Mouse (Mus musculus) intestine, postnatal 0 days (tissue): ENCODE results near the gene Ppt2. TPM values are rescaled to one million over a fixed set of nuclear protein-coding genes. Genes with fewer than 3 reads are reported as not detected.

Experiments
- ATAC-seq: fragments of 200-750 bp; cut with Nextera tagmentation; 2 replicates; pipeline ENCODE4 v1.8.0; 2017; ENCODE audit warnings: mild to moderate bottlenecking, moderate TSS enrichment, moderate library complexity
- H3K27ac ChIP-seq: fragments of 300-500 bp; sonication (generic); 2 replicates; pipeline ENCODE4 v1.5.1; 2014; ENCODE audit warnings: mild to moderate bottlenecking, low read depth, low read length, moderate library complexity
- H3K27me3 ChIP-seq: fragments of 300-500 bp; sonication (generic); replicated peaks from 2 replicates; pipeline ENCODE4 v1.6.1; 2014; ENCODE audit warnings: low read length, mixed read lengths; ENCODE audit not compliant: control insufficient read depth, insufficient read depth
- H3K36me3 ChIP-seq: fragments of 300-500 bp; sonication (generic); 2 replicates; pipeline ENCODE4 v1.6.1; 2014; ENCODE audit warnings: mild to moderate bottlenecking, moderate library complexity; ENCODE audit not compliant: control insufficient read depth, insufficient read depth
- H3K4me1 ChIP-seq: fragments of 300-500 bp; sonication (generic); replicated peaks from 2 replicates; pipeline ENCODE4 v1.6.1; 2014; ENCODE audit warnings: antibody characterized with exemption, low read length, mixed read lengths; ENCODE audit not compliant: control insufficient read depth, insufficient read depth
- H3K4me2 ChIP-seq: fragments of 300-500 bp; sonication (generic); replicated peaks from 2 replicates; pipeline ENCODE4 v1.6.1; 2014; ENCODE audit warnings: low read depth, mild to moderate bottlenecking, moderate library complexity
- H3K4me3 ChIP-seq: fragments of 300-500 bp; sonication (generic); 2 replicates; pipeline ENCODE4 v1.5.1; 2014; ENCODE audit warnings: low read depth, low read length
- H3K9ac ChIP-seq: fragments of 300-500 bp; sonication (generic); 2 replicates; pipeline ENCODE4 v1.6.1; 2014; ENCODE audit warnings: mild to moderate bottlenecking, low read depth, low read length
- H3K9me3 ChIP-seq: fragments of 300-500 bp; sonication (generic); 2 replicates; pipeline ENCODE4 v1.6.1; 2016; ENCODE audit warnings: mixed run types; ENCODE audit not compliant: control insufficient read depth
- CTCF ChIP-seq: sonication (generic); IDR thresholded peaks from 2 replicates; pipeline ENCODE4 v1.5.1; 2016; ENCODE audit warnings: low read depth, mild to moderate bottlenecking, control low read depth, antibody characterized with exemption, moderate library complexity
- WGBS: fragments of 180-500 bp; shearing (Covaris S2); extraction: QIAGEN DNeasy Blood & Tissue Kit; methylation state at CpG from one replicate; pipeline ENCODE4 v1.1.7; 2014; 5-methylcytosine and 5-hydroxymethylcytosine counted together
- polyA plus RNA-seq: library from polyadenylated mRNA; unstranded; fragments of >200 nt; fragmentation: Nextera tagmentation; extraction: Ambion mirVana; gene quantifications from 2 replicates; pipeline ENCODE4 v1.2.1, GENCODE M21; 2015

Gene Ppt2
- polyA plus RNA-seq, 1 experiment from 2014 or later: 17.2 TPM

DNA sequence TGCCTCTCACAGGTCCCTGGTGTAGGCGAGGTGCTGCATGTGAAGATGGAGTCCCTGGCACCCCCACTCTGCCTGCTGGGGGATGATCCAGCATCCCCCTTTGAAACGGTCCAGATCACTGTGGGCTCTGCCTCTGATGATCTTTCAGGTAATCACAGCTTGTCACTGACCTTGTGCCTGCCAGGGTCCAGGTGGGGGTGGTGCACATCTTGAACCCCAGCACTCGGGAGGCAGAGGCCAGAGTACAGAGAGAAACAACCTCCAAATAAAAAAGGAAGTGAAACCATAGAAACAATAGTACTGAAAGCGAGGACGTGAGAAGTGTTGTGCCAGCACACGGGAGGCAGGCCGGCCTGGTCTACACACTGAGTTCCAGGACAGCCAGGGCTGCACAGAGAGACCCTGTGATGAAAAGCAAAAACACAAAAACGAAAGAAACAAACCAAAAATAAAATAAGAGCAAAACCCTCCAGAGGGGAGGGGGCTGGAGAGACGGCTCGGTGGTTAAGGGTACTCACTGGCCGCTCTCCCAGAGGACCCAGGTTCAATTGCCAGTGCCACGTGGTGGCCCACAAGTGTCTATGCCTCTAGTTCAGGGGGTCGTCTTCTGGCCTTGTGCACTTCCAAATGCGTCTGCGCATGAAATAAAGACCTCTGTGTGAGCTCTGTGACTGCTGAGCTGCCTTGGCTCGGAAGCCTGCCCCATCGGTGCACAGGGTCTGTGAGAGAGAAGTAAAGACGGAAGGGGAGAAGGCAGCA, 21.0 kb upstream of the Ppt2 start:
- Histone ChIP-seq H3K27ac (no peak overlapping the region), H3K9ac (no peak overlapping the region), H3K4me2 (no peak overlapping the region), H3K4me3 (no peak overlapping the region), H3K27me3 (no peaks in the 10 kb centered on the region), H3K9me3 (no peaks in the 10 kb centered on the region), H3K4me1 (0 out of 2 replicates have a peak, but pooled peaks cover 4% of the 10 kb centered on the region), H3K36me3 (peaks cover 33% of the 10 kb centered on the region)
- WGBS: 87% methylated on average over 18 of the region's 18 CpGs
- no peak for ATAC-seq
- no peak for TF ChIP-seq CTCF

GRCm38 (mm10) chr17:34648141-34648890, 20.0 kb upstream of the Ppt2 start:
- no peak for TF ChIP-seq CTCF
- H3K9me3 ChIP-seq: no peaks in the 10 kb centered on the region
- no peak overlapping the region for H3K27ac ChIP-seq
- no peak overlapping the region for H3K9ac ChIP-seq
- H3K27me3 ChIP-seq: no peaks in the 10 kb centered on the region
- 0 out of 2 replicates have a peak, but pooled peaks cover 4% of the 10 kb centered on the region for H3K4me1 ChIP-seq
- peak overlapping the region; percentile 92 for H3K4me2 ChIP-seq
- peaks cover 28% of the 10 kb centered on the region for H3K36me3 ChIP-seq
- no peak for ATAC-seq
- WGBS: 86% methylated on average over 16 of the region's 16 CpGs
- no peak overlapping the region; the same call in 1 of the 2 replicates for H3K4me3 ChIP-seq

DNA sequence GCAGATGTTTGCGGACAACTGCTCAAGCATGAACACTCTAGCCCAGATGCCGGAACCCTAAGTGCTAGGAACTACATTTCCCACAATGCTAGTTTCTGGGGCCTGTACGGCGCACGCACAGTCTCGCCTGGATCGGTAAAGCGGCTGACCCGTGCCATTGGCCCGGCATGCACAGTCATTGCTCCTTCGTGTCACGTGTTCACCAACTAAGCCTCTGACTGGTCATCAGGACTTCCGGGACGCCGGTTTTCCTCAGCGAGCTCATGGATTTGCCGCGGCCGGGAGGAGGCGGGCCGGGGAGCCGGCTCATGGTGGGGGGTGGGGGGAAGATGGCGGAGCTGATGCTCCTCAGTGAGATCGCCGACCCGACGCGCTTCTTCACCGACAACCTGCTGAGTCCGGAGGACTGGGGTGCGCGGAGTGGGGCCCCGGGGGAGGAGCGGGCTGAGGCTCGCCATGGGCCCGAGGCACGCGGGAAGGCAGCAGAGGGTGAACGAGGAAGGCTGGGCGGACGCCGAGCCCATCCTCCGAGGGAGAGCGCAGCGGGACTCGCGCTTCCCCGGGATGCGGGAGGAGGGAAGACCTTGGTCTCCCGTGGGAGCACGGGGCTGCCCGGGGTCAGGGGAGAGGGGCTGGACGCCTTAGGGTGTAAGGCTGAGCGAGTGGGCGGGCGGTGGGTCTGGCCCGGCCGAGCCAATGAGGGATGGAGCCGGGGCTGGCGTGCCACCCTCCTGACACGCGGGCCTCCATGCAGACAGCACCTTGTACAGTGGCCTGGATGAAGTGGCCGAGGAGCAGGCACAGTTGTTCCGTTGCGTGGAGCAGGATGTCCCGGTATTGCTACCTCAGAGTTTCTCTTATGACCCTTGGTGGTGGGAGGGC, 18.8 kb upstream of the Ppt2 start, which contains the start of gene Atf6b:
Gene Atf6b, plus strand, starts transcription at position 241 of the 882 bp plus-strand sequence.
- H3K4me1 ChIP-seq: 0 out of 2 replicates have a peak, but pooled peaks cover 4% of the 10 kb centered on the region
- under 1% methylated on average over 65 of the region's 66 CpGs for WGBS
- no peaks in the 10 kb centered on the region for H3K27me3 ChIP-seq
- TF ChIP-seq CTCF: no peak
- H3K36me3 ChIP-seq: peaks cover 16% of the 10 kb centered on the region
- ATAC-seq: peak; percentile 97
- H3K4me2 ChIP-seq: peak within 1 kb of the TSS; percentile 92
- peak within 1 kb of the TSS; percentile 47; the same call in 1 of the 2 replicates for H3K27ac ChIP-seq
- peak within 1 kb of the TSS; percentile 97 for H3K4me3 ChIP-seq
- H3K9me3 ChIP-seq: no peaks in the 10 kb centered on the region
- H3K9ac ChIP-seq: peak within 1 kb of the TSS; percentile 81

DNA sequence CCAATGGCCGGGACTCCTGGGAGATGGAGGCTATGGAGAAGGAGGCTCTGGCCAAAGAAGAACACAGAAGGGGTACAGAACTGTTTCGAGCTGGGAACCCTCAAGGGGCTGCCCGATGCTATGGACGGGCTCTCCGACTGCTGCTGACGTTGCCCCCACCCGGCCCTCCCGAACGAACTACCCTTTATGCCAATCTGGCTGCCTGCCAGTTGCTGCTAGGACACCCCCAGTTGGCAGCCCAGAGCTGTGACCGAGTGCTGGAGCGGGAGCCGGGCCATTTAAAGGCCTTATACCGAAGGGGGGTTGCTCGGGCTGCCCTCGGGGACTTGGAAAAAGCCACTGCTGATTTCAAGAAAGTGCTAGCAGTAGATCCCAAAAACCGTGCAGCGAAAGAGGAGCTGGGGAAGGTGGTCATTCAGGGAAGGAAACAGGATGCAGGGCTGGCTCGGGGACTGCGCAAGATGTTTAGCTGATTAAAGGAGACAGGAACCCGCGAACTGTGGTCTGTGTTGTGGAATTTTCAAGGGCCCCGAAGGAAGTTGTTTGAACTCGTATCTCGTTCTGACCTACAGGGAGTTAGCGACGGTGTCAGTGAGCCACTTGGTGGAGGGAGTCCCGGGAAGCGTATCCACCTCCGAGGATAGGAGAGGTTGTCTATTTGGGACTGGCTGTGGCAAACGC, 17.7 kb upstream of the Ppt2 start:
- Histone ChIP-seq H3K27me3 (no peaks in the 10 kb centered on the region), H3K4me2 (peak overlapping the region; percentile 48; the same call in 1 of the 2 replicates), H3K36me3 (peaks cover 9% of the 10 kb centered on the region), H3K9ac (no peak overlapping the region), H3K4me1 (0 out of 2 replicates have a peak, but pooled peaks cover 7% of the 10 kb centered on the region), H3K27ac (no peak overlapping the region), H3K9me3 (no peaks in the 10 kb centered on the region), H3K4me3 (no peak overlapping the region)
- ATAC-seq: no peak
- WGBS: 85% methylated on average over 30 of the region's 30 CpGs
- no peak for TF ChIP-seq CTCF

- peak overlapping the region; percentile 56 for H3K4me3 ChIP-seq
- ATAC-seq: no peak
- no peak for TF ChIP-seq CTCF
- H3K4me1 ChIP-seq: 0 out of 2 replicates have a peak, but pooled peaks cover 7% of the 10 kb centered on the region
- peak overlapping the region; percentile 57 for H3K9ac ChIP-seq
- H3K27ac ChIP-seq: no peak overlapping the region
- H3K9me3 ChIP-seq: no peaks in the 10 kb centered on the region
- WGBS: 44% methylated on average over 10 of the region's 10 CpGs
- peak overlapping the region; percentile 80 for H3K4me2 ChIP-seq
- H3K27me3 ChIP-seq: no peaks in the 10 kb centered on the region
- peaks cover 7% of the 10 kb centered on the region for H3K36me3 ChIP-seq
These were observed 17.0 kb upstream of the Ppt2 start for GRCm38 (mm10) chr17:34645256-34645829.
